Mouse (Mus musculus) spleen, adult 2 months (tissue): ENCODE results near the gene A130010J15Rik.

Source experiments
- CTCF ChIP-seq: fragments of 200-500 bp; IDR thresholded peaks from 2 replicates; pipeline ENCODE4 v1.5.1; 2011; ENCODE audit warnings: mild to moderate bottlenecking, inconsistent platforms; ENCODE audit not compliant: insufficient read depth, insufficient read length, insufficient replicate concordance; ENCODE audit errors: extremely low read depth
- POLR2A ChIP-seq: fragments of 200-500 bp; IDR thresholded peaks from 2 replicates; pipeline ENCODE4 v1.6.1; 2011; ENCODE audit warnings: low read depth, low read length, inconsistent platforms

DNA sequence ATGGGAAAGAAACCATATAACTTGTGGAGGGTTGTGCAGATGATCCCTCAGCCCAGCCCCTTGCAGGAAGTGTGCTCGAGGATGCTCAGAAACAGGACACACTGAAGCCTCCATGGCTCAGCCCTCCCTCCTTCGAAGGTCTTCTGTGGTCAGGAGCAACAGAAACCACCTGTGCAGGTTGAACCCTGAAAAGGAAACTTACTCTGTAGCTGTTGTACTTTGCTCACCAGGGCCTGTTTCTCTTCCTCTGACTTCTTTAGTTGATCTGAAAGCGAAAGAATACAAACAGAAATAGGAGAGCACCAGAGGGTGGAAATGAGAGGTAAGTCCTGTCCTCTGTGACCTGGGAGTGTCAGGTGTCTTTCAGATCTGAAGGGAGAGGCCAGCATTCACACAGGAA lies 13.3 kb downstream of the A130010J15Rik start:
- TF ChIP-seq CTCF: no peak
- no peak for TF ChIP-seq POLR2A
